Mouse (Mus musculus) spleen, postnatal 36 days (tissue): ENCODE measurements around the gene Rab3ip.
A peak's percentile ranks its signal among the peaks of the same experiment; 100 is the strongest.

ENCODE experiments used
- DNase-seq, 2 experiments: peaks; one replicate each; pipeline ENCODE4 v3.0.0; 2022; ENCODE audit warnings: low spot score in 2 of 2, mixed read lengths in 1 of 2

Gene Rab3ip

DNA sequence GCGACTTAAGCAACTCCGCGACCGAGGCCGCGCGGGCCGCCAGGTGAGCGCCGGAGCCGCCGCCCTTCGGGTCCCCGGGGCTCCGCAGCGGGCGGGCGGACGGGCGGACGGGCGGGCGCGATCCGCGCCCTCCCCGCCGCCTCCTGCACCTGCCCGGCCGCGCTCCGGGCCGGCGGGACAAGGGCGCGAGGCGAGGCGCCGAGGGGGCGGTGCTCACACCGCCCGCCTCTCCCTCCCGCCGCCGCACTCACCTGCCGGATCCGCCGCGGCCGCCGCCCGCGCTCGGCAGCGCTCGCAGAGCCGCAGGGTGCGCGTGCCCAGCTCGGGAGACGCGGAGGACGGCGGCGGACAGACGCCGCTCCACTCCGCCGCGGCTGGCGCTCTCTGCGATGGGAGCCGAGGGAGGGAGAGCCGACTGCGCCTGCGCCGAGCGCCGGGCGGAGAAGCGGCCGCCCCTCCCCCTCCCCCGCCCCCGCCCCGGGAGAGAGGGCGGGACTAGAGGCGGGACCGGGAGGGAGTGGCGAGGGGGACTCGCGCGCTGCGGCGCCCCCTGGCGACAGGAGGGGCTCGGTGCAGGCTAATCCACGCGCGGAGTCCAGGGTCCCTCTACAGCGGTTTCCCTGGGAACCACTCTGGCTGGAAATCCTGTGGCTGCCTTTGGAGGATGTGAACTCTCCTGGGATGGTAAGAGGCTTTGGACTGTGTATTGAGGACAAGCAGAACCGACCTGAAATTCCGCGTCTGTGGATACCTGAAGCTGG is at the start of gene Rab3ip:
Gene Rab3ip (minus strand): TSS at position 761 of the 761 bp plus-strand sequence.
- DNase-seq, result peak; percentile 85

GRCm38 (mm10) chr10:116998716-116999455 is 48.3 kb upstream of the Rab3ip start:
- DNase-seq, result no peak

GRCm38 (mm10) chr10:116996236-116996600 is 45.6 kb upstream of the Rab3ip start:
- DNase-seq, result no peak

DNA sequence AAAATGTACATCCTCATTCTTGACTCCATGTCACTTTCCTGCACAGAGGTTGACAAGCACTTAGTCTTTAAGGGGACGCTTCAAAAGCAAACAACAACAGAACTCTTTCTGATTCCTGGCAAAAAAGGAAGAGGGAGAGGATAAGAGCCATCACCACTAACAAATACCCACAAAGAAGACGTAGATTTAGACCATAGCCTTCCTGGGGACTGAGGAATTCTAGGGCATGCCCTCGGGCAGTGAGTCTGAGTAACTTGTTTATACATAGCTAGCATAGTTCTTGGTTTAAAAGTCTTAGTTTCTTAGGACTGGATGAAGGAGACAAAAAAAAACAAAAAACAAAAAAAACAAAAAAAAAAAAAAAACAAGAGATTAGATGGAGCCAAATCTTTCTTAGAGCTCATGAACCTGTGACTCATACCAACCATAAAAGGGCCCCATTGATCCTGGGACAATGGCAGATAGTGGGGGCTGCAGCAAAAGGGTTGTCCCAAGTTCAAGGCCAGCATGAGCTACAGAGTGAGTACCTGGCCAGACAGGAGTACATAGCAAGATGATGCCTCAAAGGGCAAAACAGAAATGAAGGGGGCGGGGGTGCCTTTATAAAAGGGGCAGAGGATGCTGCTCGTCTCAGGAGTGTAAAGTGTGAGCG is 45.1 kb upstream of the Rab3ip start:
- no peak for DNase-seq

DNA sequence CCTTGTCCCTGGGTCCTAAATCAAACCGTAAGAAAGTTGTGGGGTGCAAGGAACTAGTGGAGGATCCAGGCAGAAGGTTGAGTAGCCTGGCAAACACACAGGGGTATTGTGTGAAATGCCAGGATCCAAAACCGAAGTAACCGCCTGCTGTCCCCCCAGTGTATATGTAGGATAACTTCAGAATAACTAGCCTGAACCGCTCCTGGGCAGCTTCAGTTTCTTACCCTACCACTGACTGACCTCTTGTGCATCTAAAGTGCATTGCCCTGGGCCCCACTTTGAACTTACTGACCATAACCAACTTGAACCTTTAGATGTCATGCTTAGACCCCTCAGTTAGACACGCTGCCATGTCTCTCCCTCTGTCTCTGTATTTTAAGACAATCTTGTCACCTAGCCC is 44.6 kb upstream of the Rab3ip start:
- DNase-seq, result no peak

DNA sequence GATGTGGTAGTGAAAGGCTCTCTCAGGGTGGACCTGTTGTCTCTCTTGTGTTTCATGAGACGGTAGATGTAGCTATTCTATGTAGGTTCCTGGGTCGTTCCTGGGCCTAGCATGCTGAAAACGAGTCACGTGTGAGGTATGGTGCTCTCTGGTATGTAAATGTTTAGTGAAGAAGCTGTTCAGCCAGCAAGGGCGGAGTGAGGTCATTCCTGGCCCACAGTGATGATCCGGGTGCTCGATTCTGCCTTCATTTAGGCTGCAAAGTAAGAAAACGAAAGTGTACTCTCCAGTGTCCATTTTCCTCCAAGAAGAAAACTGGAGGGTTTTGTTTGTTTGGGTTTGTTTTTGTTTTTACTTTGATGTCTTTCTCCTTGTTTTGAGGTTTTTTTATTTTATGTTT is 43.4 kb upstream of the Rab3ip start:
- no peak for DNase-seq

- DNase-seq, result no peak
These were observed 35.9 kb upstream of the Rab3ip start, which contains the start of gene Best3 for GRCm38 (mm10) chr10:116986264-116987082. TSS of gene Best3 (plus strand) at chr10:116986314.

DNA sequence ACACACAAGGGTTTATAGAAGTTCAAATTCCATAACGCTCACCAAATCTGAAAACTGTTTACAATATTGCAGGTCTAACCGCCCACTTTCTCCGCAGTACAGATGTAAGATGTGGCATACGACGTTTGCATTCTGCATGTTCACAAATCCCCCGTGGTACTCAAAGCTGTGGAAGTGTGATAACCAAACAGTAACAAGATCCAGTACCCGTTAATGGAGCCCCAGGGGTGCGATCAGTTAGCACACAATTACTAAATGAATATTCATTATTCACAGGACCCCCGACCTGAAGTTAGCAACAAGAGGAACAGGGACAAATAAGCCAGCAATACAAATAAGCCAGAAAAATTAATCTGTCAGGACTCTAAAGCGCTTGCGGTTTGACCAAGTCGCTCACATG is 34.3 kb upstream of the Rab3ip start:
- DNase-seq, result no peak

- no peak for DNase-seq
These were observed 32.0 kb upstream of the Rab3ip start for GRCm38 (mm10) chr10:116982526-116982925.

- DNase-seq, result no peak
These were observed 30.3 kb upstream of the Rab3ip start for GRCm38 (mm10) chr10:116980888-116981287.

DNA sequence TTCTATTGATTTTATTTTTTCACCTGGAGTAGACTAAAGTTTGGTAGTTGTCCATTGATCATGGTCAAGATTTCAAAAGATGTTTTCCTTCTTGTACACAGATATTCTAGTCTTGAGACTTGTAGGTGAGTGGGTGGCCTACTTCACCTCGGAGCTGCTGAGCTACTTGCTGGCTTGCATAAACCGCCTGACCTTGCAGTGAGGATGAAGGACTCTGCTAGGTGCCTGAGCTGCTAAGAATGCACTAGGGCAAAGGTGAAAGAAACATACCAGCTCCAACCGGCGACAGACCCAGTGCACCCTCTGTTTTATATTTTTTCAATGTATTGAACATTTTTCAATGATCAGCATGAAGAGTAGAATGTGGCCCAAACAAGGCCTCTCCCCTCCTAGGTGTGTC is 29.7 kb upstream of the Rab3ip start:
- no peak for DNase-seq

DNA sequence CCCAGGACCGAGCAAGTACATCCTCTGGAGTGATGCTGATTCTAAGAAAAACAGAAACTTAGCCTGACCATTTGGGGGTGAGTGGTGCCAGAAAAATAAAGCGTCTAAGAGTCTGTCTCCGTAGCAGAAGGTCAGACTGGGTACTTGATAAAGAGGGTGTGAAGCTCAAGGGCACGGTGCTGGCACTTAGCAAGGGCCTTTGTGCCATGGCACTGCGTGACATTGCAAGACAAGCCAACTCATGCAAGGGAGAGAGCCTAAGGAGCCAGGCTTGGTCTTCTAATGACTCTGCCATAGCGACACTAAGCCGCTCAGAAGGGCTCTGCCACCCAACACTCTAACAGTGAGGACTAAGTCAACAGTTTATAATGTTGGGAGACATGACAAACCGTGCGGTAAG is 28.3 kb upstream of the Rab3ip start:
- no peak for DNase-seq

- no peak for DNase-seq
These were observed 27.3 kb upstream of the Rab3ip start for GRCm38 (mm10) chr10:116977858-116978257.

- DNase-seq, result no peak
These were observed 26.9 kb upstream of the Rab3ip start for GRCm38 (mm10) chr10:116977455-116977854.

DNA sequence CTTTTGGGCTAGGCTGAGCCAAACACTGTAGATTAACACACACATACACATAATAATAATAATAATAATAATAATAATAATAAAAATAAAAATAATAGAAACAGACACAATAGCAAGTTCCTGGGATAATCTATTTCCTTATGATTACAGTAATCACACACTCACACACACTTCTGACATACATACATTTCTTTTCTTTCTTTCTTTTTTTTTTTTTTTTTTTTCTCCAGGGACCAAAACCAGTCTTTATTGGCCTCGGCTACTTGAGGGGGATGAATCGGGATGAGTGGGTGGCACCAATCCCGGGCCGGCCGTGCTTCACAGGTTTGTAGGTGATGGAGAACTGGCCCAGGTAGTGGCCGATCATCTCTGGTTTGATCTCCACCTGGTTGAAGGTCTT is 21.9 kb upstream of the Rab3ip start, which contains the start of gene Gm10271:
Gene Gm10271 (minus strand): TSS at position 101 of the 400 bp plus-strand sequence.
- DNase-seq, result no peak

DNA sequence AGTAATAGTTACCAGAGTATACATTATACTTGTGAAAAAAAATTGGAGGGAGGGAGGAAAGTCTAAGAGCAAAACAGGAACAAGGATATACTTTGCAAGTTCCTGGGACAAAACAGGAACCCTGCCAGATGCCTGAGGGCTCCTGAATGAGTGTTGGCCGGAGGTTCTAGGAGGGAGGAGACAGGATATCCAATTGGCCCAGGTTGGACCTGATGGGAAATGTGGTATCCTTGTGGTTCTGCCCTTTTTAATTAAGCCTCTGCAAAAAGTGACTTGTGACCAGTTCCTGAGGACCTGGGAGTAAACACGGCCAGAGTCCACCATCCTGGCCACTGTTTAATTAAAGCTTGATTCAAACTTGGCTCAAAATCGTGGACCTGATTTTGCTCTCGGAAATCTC is 18.2 kb upstream of the Rab3ip start:
- DNase-seq, result no peak

- DNase-seq, result no peak
These were observed 15.5 kb upstream of the Rab3ip start for GRCm38 (mm10) chr10:116966065-116966464.

- no peak for DNase-seq
These were observed 14.7 kb upstream of the Rab3ip start for GRCm38 (mm10) chr10:116965297-116965696.

DNA sequence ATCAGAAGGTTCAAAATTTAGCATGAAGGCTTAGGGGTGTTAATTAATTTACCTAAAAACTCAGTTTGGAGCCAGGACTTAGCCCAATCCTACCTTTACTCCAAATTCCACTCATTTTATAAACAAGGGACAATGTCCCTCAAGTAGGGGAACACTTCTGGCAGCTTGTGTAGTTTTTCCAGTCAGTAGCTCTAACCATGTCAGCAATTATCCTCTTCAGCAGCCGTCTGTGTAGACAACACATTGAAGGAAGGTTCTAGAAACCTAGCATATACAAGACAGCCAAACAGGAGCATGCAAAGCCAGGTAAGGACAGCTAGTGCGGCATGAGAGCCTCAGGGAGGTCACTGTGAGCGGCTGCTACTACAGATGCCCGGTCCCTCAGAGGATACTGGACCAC is 14.0 kb upstream of the Rab3ip start:
- no peak for DNase-seq

GRCm38 (mm10) chr10:116964084-116964483 is 13.5 kb upstream of the Rab3ip start:
- DNase-seq, result no peak

DNA sequence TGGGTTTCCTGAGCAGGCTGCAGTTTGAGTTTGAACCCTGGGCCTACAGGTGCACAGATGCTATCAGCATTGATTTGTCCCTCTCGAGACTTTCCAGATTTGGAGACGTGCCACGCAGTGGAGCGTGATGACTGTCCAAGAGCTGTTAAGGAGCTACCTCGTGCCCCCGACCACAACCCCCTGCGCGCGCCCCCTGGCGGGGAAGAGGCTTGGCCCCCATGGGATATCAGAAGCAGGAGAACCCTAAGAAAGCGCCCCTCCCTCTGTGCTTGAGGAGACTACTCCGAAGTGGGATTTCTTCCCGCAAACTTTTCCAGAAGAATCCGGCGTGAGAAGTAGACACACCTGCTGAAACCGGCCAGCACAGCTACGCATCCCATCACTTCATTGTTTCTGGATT is 12.2 kb upstream of the Rab3ip start:
- DNase-seq, result no peak

- no peak for DNase-seq
These were observed 11.6 kb upstream of the Rab3ip start for GRCm38 (mm10) chr10:116962152-116962551.
